Mouse (Mus musculus): Measurements from ENCODE around the gene Trp73.
A peak's percentile ranks its signal among the peaks of the same experiment; 100 is the strongest.

The Trp73 gene

GRCm38 (mm10) chr4:154103386-154103785 is 36.6 kb downstream of the Trp73 start:
- DNase-seq (ENCODE audit: low spot score in 2 of 2) = no peak

- DNase-seq (ENCODE audit: low spot score in 2 of 2) = no peak
Measured at GRCm38 (mm10) chr4:154099361-154099760, 40.6 kb downstream of the Trp73 start.

GRCm38 (mm10) chr4:154096111-154096510 is 43.9 kb downstream of the Trp73 start:
- DNase-seq (ENCODE audit: low spot score in 2 of 2) = no peak

GRCm38 (mm10) chr4:154093210-154093609 is 46.8 kb downstream of the Trp73 start:
- no peak for DNase-seq (ENCODE audit: low spot score in 2 of 2)

GRCm38 (mm10) chr4:154091356-154091755 is 48.7 kb downstream of the Trp73 start:
- DNase-seq (ENCODE audit: low spot score in 2 of 2) = no peak

- no peak for DNase-seq (ENCODE audit: low spot score in 2 of 2)
Measured at GRCm38 (mm10) chr4:154089205-154089604, 50.8 kb downstream of the Trp73 start.

- no peak for DNase-seq (ENCODE audit: low spot score in 2 of 2)
Measured at GRCm38 (mm10) chr4:154086436-154086835, 53.6 kb downstream of the Trp73 start.

GRCm38 (mm10) chr4:154085856-154086255 is 54.2 kb downstream of the Trp73 start:
- DNase-seq (ENCODE audit: low spot score in 2 of 2) = no peak

GRCm38 (mm10) chr4:154081974-154082373 is 58.0 kb downstream of the Trp73 start:
- no peak for DNase-seq (ENCODE audit: low spot score in 2 of 2)

- no peak for DNase-seq (ENCODE audit: low spot score in 2 of 2)
Measured at GRCm38 (mm10) chr4:154081021-154081420, 59.0 kb downstream of the Trp73 start.

- DNase-seq (ENCODE audit: low spot score in 2 of 2) = no peak
Measured at GRCm38 (mm10) chr4:154080211-154080610, 59.8 kb downstream of the Trp73 start.

- no peak for DNase-seq (ENCODE audit: low spot score in 2 of 2)
Measured at GRCm38 (mm10) chr4:154071941-154072340, 68.1 kb downstream of the Trp73 start.

GRCm38 (mm10) chr4:154071521-154071920 is 68.5 kb downstream of the Trp73 start:
- DNase-seq (ENCODE audit: low spot score in 2 of 2) = no peak

- no peak for DNase-seq (ENCODE audit: low spot score in 2 of 2)
Measured at GRCm38 (mm10) chr4:154070896-154071295, 69.1 kb downstream of the Trp73 start.

GRCm38 (mm10) chr4:154064827-154065773 is 74.9 kb downstream of the Trp73 start:
- peak in 1 of 2 experiments; percentile 12 for DNase-seq (ENCODE audit: low spot score in 2 of 2)

GRCm38 (mm10) chr4:154057696-154058095 is 82.3 kb downstream of the Trp73 start:
- DNase-seq (ENCODE audit: low spot score in 2 of 2) = peak; percentile 9 to 10

GRCm38 (mm10) chr4:154056661-154057060 is 83.3 kb downstream of the Trp73 start:
- peak; percentile 18 to 28 for DNase-seq (ENCODE audit: low spot score in 2 of 2)

GRCm38 (mm10) chr4:154056046-154056445 is 84.0 kb downstream of the Trp73 start:
- DNase-seq (ENCODE audit: low spot score in 2 of 2) = no peak

GRCm38 (mm10) chr4:154055482-154055881 is 84.5 kb downstream of the Trp73 start:
- peak; percentile 21 to 25 for DNase-seq (ENCODE audit: low spot score in 2 of 2)

GRCm38 (mm10) chr4:154053065-154053464 is 86.9 kb downstream of the Trp73 start:
- DNase-seq (ENCODE audit: low spot score in 2 of 2) = no peak

GRCm38 (mm10) chr4:154051401-154051800 is 88.6 kb downstream of the Trp73 start:
- DNase-seq (ENCODE audit: low spot score in 2 of 2) = no peak

- no peak for DNase-seq (ENCODE audit: low spot score in 2 of 2)
Measured at GRCm38 (mm10) chr4:154045837-154046236, 94.2 kb downstream of the Trp73 start.

- no peak for DNase-seq (ENCODE audit: low spot score in 2 of 2)
Measured at GRCm38 (mm10) chr4:154042577-154042976, 97.4 kb downstream of the Trp73 start, which contains the start of gene Ccdc27. Gene Ccdc27 (minus strand): TSS chr4:154042677.

All from heart, adult 9 months (tissue).